Mouse (Mus musculus): Measurements from ENCODE around the gene Sord. TPM values are rescaled to one million over a fixed set of nuclear protein-coding genes. Genes with fewer than 3 reads are reported as not detected.
A peak's percentile ranks its signal among the peaks of the same experiment; 100 is the strongest.

Sord gene
- polyA plus RNA-seq, 1 experiment from 2014 or later = 99.9 TPM

DNA sequence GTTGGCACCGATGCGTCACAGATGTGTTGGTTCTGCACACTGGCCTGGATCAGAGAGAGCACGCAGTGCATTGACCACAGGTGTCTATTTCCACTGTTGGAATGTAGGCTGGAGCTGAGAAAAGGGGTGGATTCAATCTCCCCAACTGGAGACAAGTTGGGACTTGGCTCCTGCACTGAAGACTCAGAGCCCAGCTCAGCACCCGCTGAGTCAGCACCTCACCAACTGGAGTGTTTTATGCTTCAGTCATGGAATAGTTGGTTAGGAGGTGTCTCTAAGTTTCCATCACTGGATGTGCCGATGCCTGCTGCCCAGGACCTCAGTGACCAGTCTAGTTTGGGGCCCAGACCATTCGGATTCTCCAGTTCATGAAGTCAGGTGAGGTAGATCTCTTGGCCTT lies 4.2 kb upstream of the Sord start:
- no peaks in the 10 kb centered on the region for H3K79me2 ChIP-seq (ENCODE audit: inconsistent target)
- H3K27ac ChIP-seq = no peak overlapping the region
- 100% methylated on average over 6 of the region's 6 CpGs for WGBS (ENCODE audit: missing documents)
- H3K4me3 ChIP-seq (ENCODE audit: inconsistent target) = no peak overlapping the region
- H3K36me3 ChIP-seq (ENCODE audit: inconsistent target) = no peaks in the 10 kb centered on the region

DNA sequence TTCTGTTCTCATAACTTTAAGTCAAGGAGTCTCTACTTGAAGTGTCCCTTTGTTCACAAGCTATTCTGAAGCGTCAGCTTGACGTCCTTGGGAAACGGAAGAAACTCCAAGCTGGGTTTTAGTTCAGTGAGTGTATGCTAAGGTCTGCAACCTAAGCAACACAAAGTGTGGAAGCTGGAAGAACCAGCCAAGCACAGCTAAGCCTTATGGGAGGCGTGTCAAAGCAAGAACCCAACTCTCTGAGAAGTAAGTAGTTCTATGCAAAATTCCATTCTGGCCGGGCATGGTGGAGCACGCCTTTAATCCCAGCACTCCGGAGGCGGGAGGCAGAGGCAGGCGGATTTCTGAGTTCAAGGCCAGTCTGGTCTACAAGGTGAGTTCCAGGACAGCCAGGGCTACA lies 2.9 kb upstream of the Sord start:
- Histone ChIP-seq H3K27ac (no peak overlapping the region), H3K4me3 (ENCODE audit: inconsistent target) (no peak overlapping the region), H3K79me2 (ENCODE audit: inconsistent target) (no peaks in the 10 kb centered on the region), H3K36me3 (ENCODE audit: inconsistent target) (no peaks in the 10 kb centered on the region)
- WGBS (ENCODE audit: missing documents) = 97% methylated on average over 9 of the region's 9 CpGs

- Histone ChIP-seq H3K36me3 (ENCODE audit: inconsistent target) (no peaks in the 10 kb centered on the region), H3K79me2 (ENCODE audit: inconsistent target) (peaks cover 15% of the 10 kb centered on the region; the same call in 1 of the 2 replicates), H3K4me3 (ENCODE audit: inconsistent target) (no peak overlapping the region), H3K27ac (no peak overlapping the region)
- WGBS (ENCODE audit: missing documents) = 66% methylated on average over 3 of the region's 5 CpGs
Observed at GRCm38 (mm10) chr2:122233341-122233740, 1.2 kb upstream of the Sord start.

GRCm38 (mm10) chr2:122233759-122234557 lies 591 bp upstream of the Sord start:
- peaks cover 21% of the 10 kb centered on the region; the same call in 1 of the 2 replicates for H3K79me2 ChIP-seq (ENCODE audit: inconsistent target)
- H3K4me3 ChIP-seq (ENCODE audit: inconsistent target) = peak overlapping the region; percentile 84
- H3K27ac ChIP-seq = peak overlapping the region; percentile 50
- 25% methylated on average over 22 of the region's 26 CpGs for WGBS (ENCODE audit: missing documents)
- no peaks in the 10 kb centered on the region for H3K36me3 ChIP-seq (ENCODE audit: inconsistent target)

DNA sequence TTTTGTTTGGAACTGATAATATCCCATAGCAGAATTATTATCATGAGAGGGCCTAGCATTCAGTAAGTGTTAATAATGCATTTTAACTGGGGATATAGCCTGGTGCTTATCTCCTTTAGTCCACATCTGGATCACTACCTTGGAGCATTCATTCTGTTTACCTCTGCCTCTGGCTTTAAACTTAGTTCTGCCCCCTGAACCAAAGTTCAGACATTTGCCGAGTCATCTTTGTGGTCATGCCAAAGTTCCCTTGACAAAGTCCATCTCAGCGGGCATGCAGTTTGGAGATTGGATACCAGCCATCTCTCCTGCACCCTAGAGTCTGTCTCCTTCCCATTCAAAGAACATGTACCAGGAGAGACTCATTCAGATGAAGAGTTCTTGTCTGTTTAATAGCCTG lies 876 bp downstream of the Sord start:
- peak overlapping the region; percentile 66 for H3K27ac ChIP-seq
- H3K79me2 ChIP-seq (ENCODE audit: inconsistent target) = peaks cover 27% of the 10 kb centered on the region; the same call in 1 of the 2 replicates
- WGBS (ENCODE audit: missing documents) = 12% methylated on average over 2 of the region's 2 CpGs
- no peaks in the 10 kb centered on the region for H3K36me3 ChIP-seq (ENCODE audit: inconsistent target)
- H3K4me3 ChIP-seq (ENCODE audit: inconsistent target) = peak overlapping the region; percentile 84

- Histone ChIP-seq H3K4me3 (ENCODE audit: inconsistent target) (no peak overlapping the region), H3K79me2 (ENCODE audit: inconsistent target) (peaks cover 27% of the 10 kb centered on the region; the same call in 1 of the 2 replicates), H3K27ac (no peak overlapping the region), H3K36me3 (ENCODE audit: inconsistent target) (no peaks in the 10 kb centered on the region)
Observed at GRCm38 (mm10) chr2:122236321-122236720, 1.8 kb downstream of the Sord start.

- Histone ChIP-seq H3K36me3 (ENCODE audit: inconsistent target) (no peaks in the 10 kb centered on the region), H3K79me2 (ENCODE audit: inconsistent target) (peaks cover 27% of the 10 kb centered on the region; the same call in 1 of the 2 replicates), H3K4me3 (ENCODE audit: inconsistent target) (no peak overlapping the region), H3K27ac (no peak overlapping the region)
- 100% methylated on average over 2 of the region's 2 CpGs for WGBS (ENCODE audit: missing documents)
Observed at GRCm38 (mm10) chr2:122237891-122238470, 3.4 kb downstream of the Sord start.

- peaks cover 27% of the 10 kb centered on the region; the same call in 1 of the 2 replicates for H3K79me2 ChIP-seq (ENCODE audit: inconsistent target)
- no peak overlapping the region for H3K27ac ChIP-seq
- H3K36me3 ChIP-seq (ENCODE audit: inconsistent target) = no peaks in the 10 kb centered on the region
- no peak overlapping the region for H3K4me3 ChIP-seq (ENCODE audit: inconsistent target)
Observed at GRCm38 (mm10) chr2:122240735-122241134, 6.2 kb downstream of the Sord start.

DNA sequence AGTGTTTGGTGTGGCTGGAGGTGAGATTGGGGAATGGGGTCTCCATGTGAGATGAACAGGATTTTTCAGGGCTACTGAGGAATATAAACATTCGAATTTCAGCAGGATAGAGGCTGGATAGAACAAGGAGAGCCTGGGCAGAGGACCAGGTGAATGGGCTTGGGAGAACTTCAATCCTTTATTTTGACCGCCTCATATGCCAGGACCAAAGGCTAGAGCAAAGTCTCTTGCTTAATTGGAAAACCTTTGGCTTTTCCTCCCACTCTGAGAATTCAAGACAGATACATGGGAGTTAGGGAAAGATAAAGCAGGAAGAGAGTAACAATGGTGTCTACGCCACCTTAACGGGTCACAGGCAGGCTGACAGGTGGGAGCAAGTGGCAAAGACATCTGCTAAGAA lies 6.7 kb downstream of the Sord start:
- WGBS (ENCODE audit: missing documents) = 96% methylated on average over 4 of the region's 4 CpGs

GRCm38 (mm10) chr2:122241935-122242334 lies 7.4 kb downstream of the Sord start:
- peaks cover 7% of the 10 kb centered on the region; the same call in 1 of the 2 replicates for H3K36me3 ChIP-seq (ENCODE audit: inconsistent target)
- 50% methylated on average over 6 of the region's 6 CpGs for WGBS (ENCODE audit: missing documents)
- H3K79me2 ChIP-seq (ENCODE audit: inconsistent target) = peaks cover 27% of the 10 kb centered on the region; the same call in 1 of the 2 replicates
- H3K4me3 ChIP-seq (ENCODE audit: inconsistent target) = no peak overlapping the region
- H3K27ac ChIP-seq = no peak overlapping the region

More for the DNA sequence above, 6.7 kb downstream of the Sord start:
- Histone ChIP-seq H3K36me3 (ENCODE audit: inconsistent target) (0 out of 2 replicates have a peak, but pooled peaks cover under 1% of the 10 kb centered on the region), H3K27ac (no peak overlapping the region), H3K4me3 (ENCODE audit: inconsistent target) (no peak overlapping the region), H3K79me2 (ENCODE audit: inconsistent target) (peaks cover 27% of the 10 kb centered on the region; the same call in 1 of the 2 replicates)

GRCm38 (mm10) chr2:122243671-122244131 lies 9.2 kb downstream of the Sord start:
- 13% methylated on average over 3 of the region's 3 CpGs for WGBS (ENCODE audit: missing documents)
- Histone ChIP-seq H3K4me3 (ENCODE audit: inconsistent target) (no peak overlapping the region), H3K36me3 (ENCODE audit: inconsistent target) (peaks cover 23% of the 10 kb centered on the region), H3K27ac (no peak overlapping the region), H3K79me2 (ENCODE audit: inconsistent target) (peaks cover 9% of the 10 kb centered on the region; the same call in 1 of the 2 replicates)

- no peaks in the 10 kb centered on the region for H3K79me2 ChIP-seq (ENCODE audit: inconsistent target)
- no peak overlapping the region for H3K27ac ChIP-seq
- H3K36me3 ChIP-seq (ENCODE audit: inconsistent target) = peaks cover 40% of the 10 kb centered on the region
- H3K4me3 ChIP-seq (ENCODE audit: inconsistent target) = no peak overlapping the region
- WGBS (ENCODE audit: missing documents) = 94% methylated on average over 10 of the region's 10 CpGs
Observed at GRCm38 (mm10) chr2:122247786-122248185, 13.2 kb downstream of the Sord start.

- Histone ChIP-seq H3K36me3 (ENCODE audit: inconsistent target) (peaks cover 53% of the 10 kb centered on the region), H3K4me3 (ENCODE audit: inconsistent target) (no peak overlapping the region), H3K27ac (no peak overlapping the region), H3K79me2 (ENCODE audit: inconsistent target) (no peaks in the 10 kb centered on the region)
- WGBS (ENCODE audit: missing documents) = 96% methylated on average over 5 of the region's 5 CpGs
Observed at GRCm38 (mm10) chr2:122255997-122256396, 21.4 kb downstream of the Sord start.

- WGBS (ENCODE audit: missing documents) = 97% methylated on average over 5 of the region's 5 CpGs
- Histone ChIP-seq H3K36me3 (ENCODE audit: inconsistent target) (peaks cover 56% of the 10 kb centered on the region), H3K4me3 (ENCODE audit: inconsistent target) (no peak overlapping the region), H3K79me2 (ENCODE audit: inconsistent target) (no peaks in the 10 kb centered on the region), H3K27ac (no peak overlapping the region)
Observed at GRCm38 (mm10) chr2:122260729-122261128, 26.2 kb downstream of the Sord start.

DNA sequence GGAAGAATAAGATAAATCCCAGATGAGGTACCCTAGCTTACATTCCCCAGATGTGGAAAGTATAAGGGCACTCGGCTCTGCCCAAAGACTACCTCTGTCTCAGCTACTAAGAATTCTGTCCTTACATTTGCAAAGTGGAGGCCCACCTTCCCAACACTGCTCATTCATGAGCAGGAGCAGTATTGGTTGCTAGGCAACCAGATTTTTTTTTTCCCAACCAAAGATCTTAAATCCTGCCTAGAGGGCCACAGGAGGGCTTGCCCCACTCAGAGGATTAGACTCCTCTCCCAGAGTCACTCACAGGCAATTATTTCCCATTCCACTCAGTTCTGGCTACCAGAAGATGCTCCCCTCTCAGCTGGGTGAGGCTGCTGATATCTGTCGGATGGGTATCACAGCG lies 30.1 kb downstream of the Sord start:
- no peaks in the 10 kb centered on the region for H3K79me2 ChIP-seq (ENCODE audit: inconsistent target)
- peaks cover 26% of the 10 kb centered on the region; the same call in 1 of the 2 replicates for H3K36me3 ChIP-seq (ENCODE audit: inconsistent target)
- WGBS (ENCODE audit: missing documents) = 100% methylated on average over 3 of the region's 3 CpGs
- H3K4me3 ChIP-seq (ENCODE audit: inconsistent target) = no peak overlapping the region
- no peak overlapping the region for H3K27ac ChIP-seq

All from macrophage (primary cell).